Mouse (Mus musculus) ES-E14 (cell line): ENCODE measurements around the gene Gm16867. TPM values are rescaled to one million over a fixed set of nuclear protein-coding genes. Genes with fewer than 3 reads are reported as not detected.
"Not testable (repeated sequence)": the region's sequence is repeated elsewhere in the genome, so short reads cannot be mapped to it uniquely, and the experiment has no call there.

Source experiments
- DNase-seq: peaks from one replicate; pipeline ENCODE4 v3.0.0-alpha.2; 2013; ENCODE audit warnings: low read depth, low spot score
- H3K27ac ChIP-seq: 2 replicates; pipeline ENCODE4 v1.5.1; 2012; ENCODE audit warnings: low read depth, mild to moderate bottlenecking, low read length, moderate library complexity, mixed read lengths; ENCODE audit not compliant: poor library complexity, insufficient read depth, severe bottlenecking
- H3K36me3 ChIP-seq: 2 replicates; pipeline ENCODE4 v1.6.1; 2012; ENCODE audit warnings: mild to moderate bottlenecking, low read length, moderate library complexity, mixed read lengths; ENCODE audit not compliant: control insufficient read depth, poor library complexity, insufficient read depth, severe bottlenecking
- H3K4me1 ChIP-seq, 2 experiments: fragments of 150-350 bp in 1 of 2; sonication (generic) in 1 of 2; 2 replicates each; pipeline ENCODE4 v1.6.1; 2012; ENCODE audit warnings: low read length in 2 of 2, mild to moderate bottlenecking in 1 of 2, mixed read lengths in 1 of 2; ENCODE audit not compliant: control insufficient read depth in 2 of 2, insufficient read depth in 2 of 2, poor library complexity in 1 of 2
- H3K4me3 ChIP-seq, 2 experiments: fragments of 150-350 bp in 1 of 2; sonication (generic) in 1 of 2; 2 replicates each; pipeline ENCODE4 v1.5.1; 2012; ENCODE audit warnings: low read length in 2 of 2, low read depth in 1 of 2, mild to moderate bottlenecking in 1 of 2, mixed read lengths in 1 of 2; ENCODE audit not compliant: insufficient read depth in 1 of 2, poor library complexity in 1 of 2, severe bottlenecking in 1 of 2
- H3K9ac ChIP-seq: 2 replicates; pipeline ENCODE4 v1.6.1; 2012; ENCODE audit warnings: low read depth, mild to moderate bottlenecking, low read length, mixed read lengths; ENCODE audit not compliant: poor library complexity, insufficient read depth, severe bottlenecking
- H3K9me3 ChIP-seq: fragments of 150-350 bp; sonication (generic); 2 replicates; pipeline ENCODE4 v1.6.1; 2012; ENCODE audit warnings: low read depth, mild to moderate bottlenecking, low read length; ENCODE audit not compliant: control insufficient read depth, insufficient read depth
- in situ Hi-C, 2 experiments: fragments of 600-800 bp; cut with MboI; formaldehyde crosslinking; loops; one replicate each; pipeline ENCODE4 v1.15.1; 2025; ENCODE audit warnings: low sequenced_read_pairs in 2 of 2, inconsistent platforms in 1 of 2; ENCODE audit not compliant: unreplicated experiment in 2 of 2
- total RNA-seq: library from RNA; depleted of rRNA; stranded (reverse); fragments of 300-350 nt; gene quantifications from 2 replicates; pipeline ENCODE4 v1.2.3, GENCODE M21; 2012

The Gm16867 gene
- total RNA-seq, 1 experiment: not detected

GRCm38 (mm10) chr14:69520810-69521209 is 17.6 kb upstream of the Gm16867 start:
- DNase-seq, H3K4me1 ChIP-seq, H3K36me3 ChIP-seq, in situ Hi-C loops, H3K27ac ChIP-seq, H3K9ac ChIP-seq, H3K4me3 ChIP-seq, H3K9me3 ChIP-seq: not testable (repeated sequence)

- H3K27ac ChIP-seq, H3K4me1 ChIP-seq, H3K4me3 ChIP-seq, H3K9ac ChIP-seq, in situ Hi-C loops, DNase-seq, H3K36me3 ChIP-seq, H3K9me3 ChIP-seq: not testable (repeated sequence)
These were observed 9.3 kb upstream of the Gm16867 start, which contains the start of gene Gm27179 for GRCm38 (mm10) chr14:69512449-69512848. Gene Gm27179 (minus strand): TSS chr14:69512549.

GRCm38 (mm10) chr14:69507000-69507399 is 3.8 kb upstream of the Gm16867 start:
- H3K9ac ChIP-seq, in situ Hi-C loops, H3K4me3 ChIP-seq, H3K27ac ChIP-seq, H3K4me1 ChIP-seq, H3K36me3 ChIP-seq, H3K9me3 ChIP-seq, DNase-seq: not testable (repeated sequence)

GRCm38 (mm10) chr14:69502440-69503150 is 567 bp downstream of the Gm16867 start:
- H3K4me1 ChIP-seq, H3K4me3 ChIP-seq, H3K27ac ChIP-seq, H3K9me3 ChIP-seq, in situ Hi-C loops, H3K9ac ChIP-seq, H3K36me3 ChIP-seq, DNase-seq: not testable (repeated sequence)

GRCm38 (mm10) chr14:69496259-69496658 is 6.9 kb downstream of the Gm16867 start:
- DNase-seq, in situ Hi-C loops, H3K4me3 ChIP-seq, H3K9me3 ChIP-seq, H3K4me1 ChIP-seq, H3K36me3 ChIP-seq, H3K27ac ChIP-seq, H3K9ac ChIP-seq: not testable (repeated sequence)

GRCm38 (mm10) chr14:69494946-69495345 is 8.2 kb downstream of the Gm16867 start:
- in situ Hi-C loops, H3K9me3 ChIP-seq: not testable (repeated sequence)

GRCm38 (mm10) chr14:69494522-69494921 is 8.6 kb downstream of the Gm16867 start:
- H3K9ac ChIP-seq, H3K27ac ChIP-seq, H3K9me3 ChIP-seq, H3K36me3 ChIP-seq, DNase-seq, H3K4me1 ChIP-seq, H3K4me3 ChIP-seq, in situ Hi-C loops: not testable (repeated sequence)

More at GRCm38 (mm10) chr14:69494946-69495345, 8.2 kb downstream of the Gm16867 start:
- not testable (repeated sequence) for H3K4me1 ChIP-seq, H3K36me3 ChIP-seq, H3K27ac ChIP-seq, DNase-seq, H3K9ac ChIP-seq, H3K4me3 ChIP-seq

GRCm38 (mm10) chr14:69488001-69488400 is 15.2 kb downstream of the Gm16867 start:
- DNase-seq, H3K4me1 ChIP-seq, H3K36me3 ChIP-seq, H3K27ac ChIP-seq, H3K9me3 ChIP-seq, H3K9ac ChIP-seq, in situ Hi-C loops, H3K4me3 ChIP-seq: not testable (repeated sequence)
